Mouse (Mus musculus) limb, embryonic 14.5 days (tissue): ENCODE measurements around the gene Eci1. TPM values are rescaled to one million over a fixed set of nuclear protein-coding genes. Genes with fewer than 3 reads are reported as not detected.

Source experiments
- ATAC-seq: fragments of 200-750 bp; cut with Nextera tagmentation; 2 replicates; pipeline ENCODE4 v1.8.0; 2017; ENCODE audit warnings: low read depth, moderate number of reproducible peaks, moderate TSS enrichment; ENCODE audit not compliant: low FRiP score
- DNase-seq: peaks from one replicate; pipeline ENCODE4 v3.0.0-alpha.2; 2015; ENCODE audit warnings: low spot score
- H3K27ac ChIP-seq: fragments of 300-500 bp; sonication (generic); replicated peaks from 2 replicates; pipeline ENCODE4 v1.5.1; 2014; ENCODE audit warnings: low read depth, mild to moderate bottlenecking, low read length, moderate library complexity, mixed read lengths
- H3K27me3 ChIP-seq: fragments of 300-500 bp; sonication (generic); 2 replicates; pipeline ENCODE4 v1.6.1; 2014; ENCODE audit warnings: low read length, mixed read lengths; ENCODE audit not compliant: control insufficient read depth, insufficient read depth
- H3K36me3 ChIP-seq: fragments of 300-500 bp; sonication (generic); 2 replicates; pipeline ENCODE4 v1.6.1; 2014; ENCODE audit warnings: mild to moderate bottlenecking, low read length, moderate library complexity, mixed read lengths; ENCODE audit not compliant: control insufficient read depth, insufficient read depth
- H3K4me1 ChIP-seq: fragments of 300-500 bp; sonication (generic); 2 replicates; pipeline ENCODE4 v1.6.1; 2014; ENCODE audit warnings: antibody characterized with exemption, low read length, mixed read lengths; ENCODE audit not compliant: control insufficient read depth, insufficient read depth
- H3K4me2 ChIP-seq: fragments of 300-500 bp; sonication (generic); replicated peaks from 2 replicates; pipeline ENCODE4 v1.6.1; 2014; ENCODE audit warnings: low read depth, mild to moderate bottlenecking, low read length, moderate library complexity; ENCODE audit not compliant: severe bottlenecking
- H3K4me3 ChIP-seq: fragments of 300-500 bp; sonication (generic); replicated peaks from 2 replicates; pipeline ENCODE4 v1.5.1; 2014; ENCODE audit warnings: low read length
- H3K9ac ChIP-seq: fragments of 300-500 bp; sonication (generic); 2 replicates; pipeline ENCODE4 v1.6.1; 2014; ENCODE audit warnings: mild to moderate bottlenecking, low read depth, low read length, moderate library complexity; ENCODE audit not compliant: severe bottlenecking
- H3K9me3 ChIP-seq: fragments of 300-500 bp; sonication (generic); 2 replicates; pipeline ENCODE4 v1.6.1; 2016; ENCODE audit warnings: low read length; ENCODE audit not compliant: control insufficient read depth
- POLR2A ChIP-seq: fragments of 200-500 bp; IDR thresholded peaks from 2 replicates; pipeline ENCODE4 v1.8.0; 2012; ENCODE audit warnings: inconsistent platforms, mild to moderate bottlenecking, moderate library complexity, borderline replicate concordance; ENCODE audit not compliant: insufficient read depth, insufficient read length; ENCODE audit errors: extremely low read depth
- WGBS: fragments of 180-500 bp; shearing (Covaris S2); extraction: QIAGEN DNeasy Blood & Tissue Kit; methylation state at CpG from one replicate; pipeline ENCODE4 v1.1.7; 2014; 5-methylcytosine and 5-hydroxymethylcytosine counted together
- polyA plus RNA-seq, 2 experiments: library from polyadenylated mRNA; depleted of rRNA in 1 of 2; stranded (reverse) in 1 of 2; unstranded in 1 of 2; fragments of >200 nt; fragmentation: Nextera tagmentation in 1 of 2; extraction: Ambion mirVana in 1 of 2; gene quantifications; 2 replicates each; pipeline versions ENCODE4 v1.2.1 to v1.2.3; 2012 to 2014

Eci1 gene
- polyA plus RNA-seq (2012; rRNA removed) (48.5 and 51.0 TPM in 2 replicates), polyA plus RNA-seq (2014; fragmentation: Nextera tagmentation; extraction: Ambion mirVana) (51.7 and 64.3 TPM in 2 replicates)

DNA sequence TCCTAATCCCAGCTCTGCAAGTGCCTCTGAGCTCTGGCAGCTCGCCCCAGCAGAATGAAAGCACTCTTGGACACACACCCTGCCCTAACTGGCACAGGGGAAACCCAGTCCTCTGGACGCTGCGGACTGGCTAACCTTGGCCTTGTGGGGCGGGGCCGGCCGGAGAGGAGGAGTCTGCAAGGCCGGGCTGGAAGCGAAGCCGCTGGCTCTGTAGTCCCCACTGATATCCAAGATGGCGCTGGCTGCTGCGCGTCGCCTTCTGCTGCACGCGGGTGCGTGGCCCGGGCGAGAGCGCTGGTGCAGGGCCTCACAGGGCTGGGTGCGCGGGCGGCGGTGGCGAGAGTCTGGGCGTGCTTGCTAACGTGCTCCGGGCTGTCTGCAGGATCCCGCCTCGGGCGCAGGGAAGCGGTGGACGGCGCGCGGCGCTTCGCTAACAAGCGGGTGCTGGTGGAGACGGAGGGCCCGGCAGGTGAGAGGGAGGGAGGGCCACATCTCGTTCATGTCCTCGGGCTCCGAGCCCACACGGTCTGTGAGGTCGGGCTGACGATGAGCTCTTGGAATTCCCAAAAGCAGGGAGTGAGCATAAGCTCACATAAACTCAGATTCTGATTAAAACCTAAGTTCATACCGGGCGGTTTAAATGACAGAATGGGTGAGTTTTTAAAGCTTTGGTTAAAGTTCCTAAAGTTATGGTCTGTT, at the start of gene Eci1:
Gene Eci1 (plus strand): TSS at position 171 of the 699 bp plus-strand sequence.
- DNase-seq (peak; percentile 92), ATAC-seq (peak; percentile 94)
- Histone ChIP-seq H3K27ac (peak within 1 kb of the TSS; percentile 96), H3K4me1 (peaks cover 15% of the 10 kb centered on the region), H3K9me3 (no peaks in the 10 kb centered on the region), H3K27me3 (no peaks in the 10 kb centered on the region), H3K9ac (peak within 1 kb of the TSS; percentile 84), H3K36me3 (peaks cover 41% of the 10 kb centered on the region), H3K4me2 (peak within 1 kb of the TSS; percentile 59), H3K4me3 (peak within 1 kb of the TSS; percentile 69)
- WGBS: 4% methylated on average over 46 of the region's 48 CpGs
- 0 out of 2 replicates have a peak, but pooled peaks have one; percentile 64 for TF ChIP-seq POLR2A

DNA sequence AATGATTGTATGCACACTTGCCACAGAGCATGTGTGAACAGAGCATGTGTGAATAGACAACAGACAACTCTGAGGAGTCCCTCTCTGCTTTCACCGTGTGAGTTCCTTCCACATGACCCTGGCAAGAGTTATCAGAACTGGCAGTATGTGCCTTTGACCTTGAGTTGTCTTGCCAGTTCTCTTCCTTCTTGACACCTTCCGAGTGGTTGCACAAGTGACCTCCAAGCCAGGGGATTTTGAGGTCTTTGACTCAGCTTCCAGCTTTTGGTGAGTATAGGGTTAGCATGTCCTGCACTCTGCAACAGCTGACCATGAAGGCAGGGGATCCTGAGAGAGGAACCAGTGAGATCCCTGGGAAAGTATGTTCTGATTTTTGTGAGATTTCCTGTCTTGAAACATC, 47.9 kb upstream of the Eci1 start:
- no peak for DNase-seq
- Histone ChIP-seq H3K4me2 (no peak overlapping the region), H3K27me3 (no peaks in the 10 kb centered on the region), H3K9me3 (no peaks in the 10 kb centered on the region), H3K4me1 (no peaks in the 10 kb centered on the region), H3K4me3 (no peak overlapping the region), H3K27ac (no peak overlapping the region), H3K9ac (no peak overlapping the region), H3K36me3 (peaks cover 10% of the 10 kb centered on the region)
- no peak for ATAC-seq
- no peak for TF ChIP-seq POLR2A
- 95% methylated on average over 2 of the region's 2 CpGs for WGBS

DNA sequence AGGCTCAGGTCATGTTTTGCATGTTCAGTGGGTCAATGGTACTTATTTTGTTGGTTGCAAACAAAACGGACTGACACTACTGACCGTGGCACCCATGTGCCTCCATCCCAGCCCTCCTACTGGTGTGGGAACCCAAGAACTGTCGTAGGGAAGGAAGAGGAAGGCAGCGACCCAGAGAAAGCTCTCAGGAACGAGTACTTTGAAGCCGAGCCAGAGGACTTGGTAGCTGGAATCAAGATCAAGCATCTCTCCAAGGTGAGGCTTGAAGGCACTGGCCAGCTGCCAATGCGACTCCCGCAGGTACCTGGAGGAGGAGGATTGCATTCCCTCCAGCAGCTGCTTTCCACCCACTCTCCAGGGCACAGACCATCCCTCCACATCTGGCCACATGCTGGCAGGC, 42.7 kb upstream of the Eci1 start:
- no peaks in the 10 kb centered on the region for H3K4me1 ChIP-seq
- no peaks in the 10 kb centered on the region for H3K27me3 ChIP-seq
- TF ChIP-seq POLR2A: no peak
- no peak overlapping the region for H3K4me3 ChIP-seq
- H3K27ac ChIP-seq: no peak overlapping the region
- peaks cover 6% of the 10 kb centered on the region; the same call in 1 of the 2 replicates for H3K36me3 ChIP-seq
- DNase-seq (no peak), ATAC-seq (no peak)
- H3K4me2 ChIP-seq: no peak overlapping the region
- no peaks in the 10 kb centered on the region for H3K9me3 ChIP-seq
- no peak overlapping the region for H3K9ac ChIP-seq
- WGBS: 67% methylated on average over 8 of the region's 8 CpGs

DNA sequence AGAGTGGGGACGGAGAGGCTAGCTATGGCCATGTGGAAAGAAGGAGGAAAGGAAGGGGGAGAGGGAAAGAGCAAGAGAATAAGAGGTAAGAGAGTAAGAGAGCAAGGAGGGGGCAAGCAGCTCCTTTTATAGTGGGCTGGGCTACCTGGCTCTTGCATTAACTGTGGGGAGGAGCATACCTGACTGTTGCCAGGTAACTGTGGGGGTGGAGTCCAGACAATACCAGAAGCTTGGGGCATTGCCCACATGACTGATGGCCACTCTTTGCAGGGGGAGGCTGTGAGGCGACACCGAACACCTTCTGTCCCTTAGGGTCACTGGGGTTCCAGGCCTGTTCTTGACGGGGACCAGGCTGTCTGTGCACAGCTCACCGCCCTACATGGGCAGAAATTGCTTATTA, 37.7 kb upstream of the Eci1 start:
- WGBS: 81% methylated on average over 5 of the region's 5 CpGs
- no peaks in the 10 kb centered on the region for H3K27me3 ChIP-seq
- H3K9me3 ChIP-seq: no peaks in the 10 kb centered on the region
- no peak overlapping the region for H3K9ac ChIP-seq
- H3K4me1 ChIP-seq: no peaks in the 10 kb centered on the region
- H3K27ac ChIP-seq: no peak overlapping the region
- no peak for DNase-seq
- H3K4me3 ChIP-seq: no peak overlapping the region
- H3K36me3 ChIP-seq: no peaks in the 10 kb centered on the region
- no peak for TF ChIP-seq POLR2A
- ATAC-seq: no peak
- no peak overlapping the region for H3K4me2 ChIP-seq

DNA sequence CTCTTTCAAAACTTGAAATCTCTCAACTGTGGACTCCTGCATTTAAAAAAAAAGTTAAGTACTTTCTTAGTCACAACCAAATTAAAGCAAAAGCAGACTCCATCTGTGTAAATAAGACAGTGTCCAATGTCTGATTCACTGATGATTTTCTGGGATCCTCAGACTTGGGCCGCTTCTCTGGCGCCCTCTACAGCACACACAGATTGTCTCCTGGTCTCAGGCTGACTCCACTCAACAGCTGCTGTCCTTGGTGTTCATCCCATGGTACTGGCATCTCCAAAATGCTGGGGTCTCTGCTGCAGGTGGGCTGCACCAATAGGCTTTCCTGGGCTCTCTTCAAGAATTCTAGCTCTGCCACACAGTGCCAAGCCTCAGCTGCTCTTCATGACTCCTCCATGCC, 36.6 kb upstream of the Eci1 start:
- DNase-seq: peak; percentile 47
- H3K27me3 ChIP-seq: no peaks in the 10 kb centered on the region
- no peak overlapping the region for H3K9ac ChIP-seq
- WGBS: 5% methylated on average over 2 of the region's 2 CpGs
- H3K4me2 ChIP-seq: no peak overlapping the region
- no peaks in the 10 kb centered on the region for H3K36me3 ChIP-seq
- no peaks in the 10 kb centered on the region for H3K9me3 ChIP-seq
- no peaks in the 10 kb centered on the region for H3K4me1 ChIP-seq
- no peak overlapping the region for H3K27ac ChIP-seq
- TF ChIP-seq POLR2A: no peak
- ATAC-seq: no peak
- H3K4me3 ChIP-seq: no peak overlapping the region
